Mouse (Mus musculus) MEL (cell line): ENCODE measurements at regions not wholly inside any gene's neighbourhood (a gene's known extent, or its start where the extent isn't known, plus 50 kb on each side); places are given as distances from the start of the nearest gene placed in this dataset.

Experiments
- DNase-seq: peaks from one replicate; pipeline ENCODE4 v3.0.0; 2011; ENCODE audit warnings: low read depth, low spot score
- H3K27ac ChIP-seq: 2 replicates; pipeline ENCODE4 v1.5.1; 2012; ENCODE audit warnings: low read depth, mild to moderate bottlenecking, control low read depth, low read length, moderate library complexity; ENCODE audit not compliant: control insufficient read depth
- H3K27me3 ChIP-seq, 2 experiments: fragments of 150-350 bp in 1 of 2; sonication (generic) in 1 of 2; 2 replicates each; pipeline ENCODE4 v1.6.1; 2012; ENCODE audit warnings: low read length in 2 of 2, mild to moderate bottlenecking in 2 of 2, improper control_type of control experiment in 1 of 2, moderate library complexity in 1 of 2; ENCODE audit not compliant: insufficient read depth in 2 of 2, control insufficient read depth in 1 of 2
- H3K36me3 ChIP-seq, 2 experiments: 2 replicates each; pipeline ENCODE4 v1.6.1; 2012 to 2014; ENCODE audit warnings: low read length in 2 of 2, improper control_type of control experiment in 1 of 2, inconsistent platforms in 1 of 2, mild to moderate bottlenecking in 1 of 2; ENCODE audit not compliant: insufficient read depth in 2 of 2, control insufficient read depth in 1 of 2
- H3K4me1 ChIP-seq, 2 experiments: fragments of 150-350 bp in 1 of 2; sonication (generic) in 1 of 2; 2 replicates each; pipeline ENCODE4 v1.6.1; 2012; ENCODE audit warnings: low read length in 2 of 2, improper control_type of control experiment in 1 of 2, mild to moderate bottlenecking in 1 of 2; ENCODE audit not compliant: insufficient read depth in 2 of 2, control insufficient read depth in 1 of 2
- H3K4me3 ChIP-seq, 2 experiments: fragments of 150-350 bp in 1 of 2; sonication (generic) in 1 of 2; 2 replicates each; pipeline ENCODE4 v1.5.1; 2012; ENCODE audit warnings: low read depth in 2 of 2, low read length in 2 of 2, mild to moderate bottlenecking in 2 of 2, moderate library complexity in 2 of 2, control low read depth in 1 of 2, improper control_type of control experiment in 1 of 2; ENCODE audit not compliant: control insufficient read depth in 1 of 2, insufficient read depth in 1 of 2
- H3K79me2 ChIP-seq: 2 replicates; pipeline ENCODE4 v1.6.1; 2012; ENCODE audit warnings: mild to moderate bottlenecking, low read length, moderate library complexity; ENCODE audit not compliant: control insufficient read depth, poor library complexity, insufficient read depth
- H3K9ac ChIP-seq: 2 replicates; pipeline ENCODE4 v1.6.1; 2012; ENCODE audit warnings: low read depth, mild to moderate bottlenecking, control low read depth, low read length, moderate library complexity; ENCODE audit not compliant: control insufficient read depth, poor library complexity, severe bottlenecking
- H3K9me3 ChIP-seq: fragments of 150-350 bp; sonication (generic); replicated peaks from 2 replicates; pipeline ENCODE4 v1.6.1; 2012; ENCODE audit warnings: mild to moderate bottlenecking, low read length, improper control_type of control experiment, moderate library complexity; ENCODE audit not compliant: insufficient read depth
- BHLHE40 ChIP-seq: IDR thresholded peaks from 2 replicates; pipeline ENCODE4 v1.6.1; 2012; ENCODE audit warnings: low read depth, mild to moderate bottlenecking, inconsistent platforms, low read length, improper control_type of control experiment, borderline replicate concordance
- CHD1 ChIP-seq: IDR thresholded peaks from 2 replicates; pipeline ENCODE4 v1.6.1; 2012; ENCODE audit warnings: low read depth, mild to moderate bottlenecking, inconsistent platforms, low read length, improper control_type of control experiment
- CTCF ChIP-seq, 3 experiments: IDR thresholded peaks in 2 of 3; conservative IDR thresholded peaks in 1 of 3; 2 replicates each; pipeline ENCODE4 v1.5.1; 2011 to 2012; ENCODE audit warnings: low read length in 3 of 3, low read depth in 2 of 3, mild to moderate bottlenecking in 2 of 3, improper control_type of control experiment in 1 of 3, inconsistent platforms in 1 of 3, mixed read lengths in 1 of 3, moderate library complexity in 1 of 3; ENCODE audit not compliant: control insufficient read depth in 1 of 3, insufficient read depth in 1 of 3, poor library complexity in 1 of 3, severe bottlenecking in 1 of 3
- E2F4 ChIP-seq: IDR thresholded peaks from 2 replicates; pipeline ENCODE4 v1.6.1; 2011; ENCODE audit warnings: low read depth, low read length, improper control_type of control experiment, borderline replicate concordance
- EP300 ChIP-seq, 2 experiments: IDR thresholded peaks; 2 replicates each; pipeline ENCODE4 v1.6.1; 2011; ENCODE audit warnings: improper control_type of control experiment in 2 of 2, low read length in 2 of 2, low read depth in 1 of 2, mild to moderate bottlenecking in 1 of 2
- GABPA ChIP-seq: IDR thresholded peaks from 2 replicates; pipeline ENCODE4 v1.6.1; 2012; ENCODE audit warnings: low read depth, mild to moderate bottlenecking, inconsistent platforms, low read length, improper control_type of control experiment, moderate library complexity
- GATA1 ChIP-seq: IDR thresholded peaks from 2 replicates; pipeline ENCODE4 v1.6.1; 2011; ENCODE audit warnings: low read depth, low read length, improper control_type of control experiment
- HCFC1 ChIP-seq: IDR thresholded peaks from 2 replicates; pipeline ENCODE4 v1.6.1; 2012; ENCODE audit warnings: low read depth, mild to moderate bottlenecking, inconsistent platforms, low read length, improper control_type of control experiment, moderate library complexity
- JUND ChIP-seq: IDR thresholded peaks from 2 replicates; pipeline ENCODE4 v1.6.1; 2011; ENCODE audit warnings: low read depth, mild to moderate bottlenecking, improper control_type of control experiment, low read length
- MAZ ChIP-seq: IDR thresholded peaks from 2 replicates; pipeline ENCODE4 v1.6.1; 2012; ENCODE audit warnings: low read depth, mild to moderate bottlenecking, inconsistent platforms, low read length, improper control_type of control experiment
- MEF2A ChIP-seq: IDR thresholded peaks from 2 replicates; pipeline ENCODE4 v1.6.1; 2014; ENCODE audit warnings: low read depth, mild to moderate bottlenecking, inconsistent platforms, low read length, improper control_type of control experiment; ENCODE audit not compliant: poor library complexity, insufficient replicate concordance, severe bottlenecking; ENCODE audit errors: extremely low read depth
- MYB ChIP-seq: IDR thresholded peaks from 2 replicates; pipeline ENCODE4 v1.6.1; 2011; ENCODE audit warnings: mild to moderate bottlenecking, low read depth, low read length, improper control_type of control experiment
- MYC ChIP-seq: IDR thresholded peaks from 2 replicates; pipeline ENCODE4 v1.6.1; 2011; ENCODE audit warnings: low read depth, mild to moderate bottlenecking, low read length, improper control_type of control experiment, moderate library complexity
- POLR2AphosphoS5 ChIP-seq: IDR thresholded peaks from 2 replicates; pipeline ENCODE4 v1.6.1; 2012; ENCODE audit warnings: low read depth, borderline replicate concordance, mild to moderate bottlenecking, inconsistent platforms, low read length, moderate library complexity, mixed read lengths
- RCOR1 ChIP-seq: IDR thresholded peaks from 2 replicates; pipeline ENCODE4 v1.6.1; 2012; ENCODE audit warnings: low read depth, mild to moderate bottlenecking, inconsistent platforms, low read length, improper control_type of control experiment
- SIN3A ChIP-seq: IDR thresholded peaks from 2 replicates; pipeline ENCODE4 v1.6.1; 2012; ENCODE audit warnings: low read length, improper control_type of control experiment, inconsistent platforms
- TAL1 ChIP-seq: IDR thresholded peaks from 2 replicates; pipeline ENCODE4 v1.6.1; 2012; ENCODE audit warnings: mild to moderate bottlenecking, inconsistent platforms, low read length, moderate library complexity, mixed read lengths
- TBP ChIP-seq: IDR thresholded peaks from 2 replicates; pipeline ENCODE4 v1.8.0; 2011; ENCODE audit warnings: low read depth, low read length, improper control_type of control experiment
- USF2 ChIP-seq, 2 experiments: IDR thresholded peaks; 2 replicates each; pipeline ENCODE4 v1.6.1; 2011 to 2012; ENCODE audit warnings: improper control_type of control experiment in 2 of 2, low read length in 2 of 2, borderline replicate concordance in 1 of 2, inconsistent platforms in 1 of 2, low read depth in 1 of 2, mild to moderate bottlenecking in 1 of 2; ENCODE audit not compliant: insufficient read depth in 1 of 2
- ZC3H11A ChIP-seq: IDR thresholded peaks from 2 replicates; pipeline ENCODE4 v1.6.1; 2012; ENCODE audit warnings: low read depth, mild to moderate bottlenecking, inconsistent platforms, low read length, improper control_type of control experiment
- ZKSCAN1 ChIP-seq: IDR thresholded peaks from 2 replicates; pipeline ENCODE4 v1.6.1; 2012; ENCODE audit warnings: low read depth, mild to moderate bottlenecking, inconsistent platforms, low read length, improper control_type of control experiment, moderate library complexity
- ZNF384 ChIP-seq: IDR thresholded peaks from 2 replicates; pipeline ENCODE4 v1.6.1; 2012; ENCODE audit warnings: low read depth, mild to moderate bottlenecking, inconsistent platforms, low read length, improper control_type of control experiment

GRCm38 (mm10) chr13:57307971-57308903 is 412.4 kb upstream of the Trpc7 start:
- H3K79me2 ChIP-seq, result no peaks in the 10 kb centered on the region; the same call in 1 of the 2 replicates
- H3K4me1 ChIP-seq, result no peaks in the 10 kb centered on the region
- TF ChIP-seq USF2 (IDR thresholded peaks at IDR 0.05; ENCODE audit: borderline replicate concordance in 1 of 2, insufficient read depth in 1 of 2, low read depth in 1 of 2, low read length in 2 of 2), result no peak
- no peak for TF ChIP-seq EP300 (IDR thresholded peaks at IDR 0.05; ENCODE audit: low read depth in 1 of 2, low read length in 2 of 2)
- TF ChIP-seq E2F4, result no peak
- no peak for TF ChIP-seq SIN3A
- no peak for TF ChIP-seq BHLHE40
- no peak for TF ChIP-seq ZKSCAN1
- TF ChIP-seq GABPA, result no peak
- no peak for TF ChIP-seq HCFC1
- no peak for TF ChIP-seq MYB
- no peak for TF ChIP-seq CTCF (IDR thresholded peaks at IDR 0.05 in 2 of 3, conservative IDR thresholded peaks at IDR 0.05 in 1 of 3; ENCODE audit: control insufficient read depth in 1 of 3, insufficient read depth in 1 of 3, low read depth in 2 of 3, low read length in 3 of 3, poor library complexity in 1 of 3, severe bottlenecking in 1 of 3)
- no peak for TF ChIP-seq JUND
- TF ChIP-seq TBP, result no peak
- TF ChIP-seq ZC3H11A, result no peak
- no peak for TF ChIP-seq GATA1
- no peak for TF ChIP-seq ZNF384
- TF ChIP-seq MAZ, result no peak
- TF ChIP-seq RCOR1, result no peak
- no peaks in the 10 kb centered on the region for H3K27me3 ChIP-seq
- no peak overlapping the region for H3K9ac ChIP-seq
- H3K36me3 ChIP-seq, result no peaks in the 10 kb centered on the region
- H3K4me3 ChIP-seq, result no peak overlapping the region
- no peak overlapping the region for H3K27ac ChIP-seq
- no peak for DNase-seq
- H3K9me3 ChIP-seq, result no peaks in the 10 kb centered on the region

DNA sequence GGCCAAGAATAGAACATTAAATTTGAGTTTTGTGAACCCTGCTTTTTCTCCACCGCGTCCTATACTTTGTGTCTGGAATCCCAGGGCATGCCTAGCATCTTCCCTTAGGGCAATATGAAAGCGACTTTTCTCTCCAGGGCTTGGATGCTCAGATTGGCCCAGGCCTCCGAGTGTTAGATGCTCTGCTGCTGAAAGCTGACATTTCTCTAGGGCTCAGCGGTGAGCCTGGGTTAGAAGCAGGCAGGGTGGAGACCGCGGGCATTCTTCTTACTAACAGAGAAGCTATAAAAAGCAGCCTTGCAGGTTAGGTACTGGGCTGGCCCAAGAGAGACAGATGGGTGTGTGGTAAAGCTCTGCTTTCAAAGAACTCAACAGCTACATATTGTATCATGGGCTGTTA is 409.8 kb upstream of the Trpc7 start:
- Histone ChIP-seq H3K36me3 (no peaks in the 10 kb centered on the region), H3K9me3 (no peaks in the 10 kb centered on the region), H3K4me3 (no peak overlapping the region), H3K27ac (no peak overlapping the region), H3K4me1 (no peaks in the 10 kb centered on the region), H3K79me2 (no peaks in the 10 kb centered on the region; the same call in 1 of the 2 replicates)
- DNase-seq, result no peak
- no peak for TF ChIP-seq CHD1
- no peak for TF ChIP-seq MYC
- no peak for TF ChIP-seq MEF2A
- TF ChIP-seq TAL1, result no peak
- no peak for TF ChIP-seq ZKSCAN1
- no peak for TF ChIP-seq POLR2AphosphoS5
- TF ChIP-seq, all 39 proteins: peak for 0
- H3K9ac ChIP-seq, result no peak overlapping the region
- H3K27me3 ChIP-seq, result no peaks in the 10 kb centered on the region
